Mouse (Mus musculus): ENCODE data around the gene Crym. TPM values are rescaled to one million over a fixed set of nuclear protein-coding genes. Genes with fewer than 3 reads are reported as not detected.

The Crym gene
- polyA plus RNA-seq, 1 experiment from 2014 or later: 2.1 TPM

DNA sequence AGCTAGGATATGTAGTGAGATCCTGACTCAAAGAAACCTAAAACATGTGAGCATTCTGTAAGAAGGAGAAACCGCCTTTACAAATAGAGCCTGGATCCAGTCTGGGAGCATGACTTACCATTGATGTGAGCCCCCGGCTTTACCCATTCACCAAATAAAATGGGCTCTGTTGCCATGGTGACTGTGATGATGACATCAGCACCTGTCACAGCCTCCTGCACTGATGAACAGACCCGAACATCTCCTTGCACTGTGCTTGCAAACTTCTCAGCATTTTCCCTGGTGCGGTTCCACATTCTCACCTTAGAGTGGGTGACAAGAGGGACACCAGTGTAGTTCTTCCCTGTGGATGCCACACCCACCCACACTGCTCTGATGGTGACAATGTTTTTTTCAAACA is 6.7 kb downstream of the Crym start:
- Histone ChIP-seq H3K27me3 (replicated peaks; ENCODE audit: insufficient read depth, low read length) (no peaks in the 10 kb centered on the region), H3K9me3 (ENCODE audit: low read length) (no peaks in the 10 kb centered on the region), H3K4me1 (ENCODE audit: insufficient read depth, low read depth, low read length) (no peaks in the 10 kb centered on the region), H3K9ac (replicated peaks; ENCODE audit: low read depth) (no peak overlapping the region), H3K4me3 (ENCODE audit: low read depth, low read length) (no peak overlapping the region), H3K36me3 (ENCODE audit: insufficient read depth, low read length) (no peaks in the 10 kb centered on the region), H3K4me2 (replicated peaks; ENCODE audit: low read depth, low read length) (no peak overlapping the region), H3K27ac (ENCODE audit: low read length) (no peak overlapping the region)
- no peak for DNase-seq (ENCODE audit: low spot score)
- 78% methylated on average over 4 of the region's 4 CpGs for WGBS
- TF ChIP-seq CTCF (IDR thresholded peaks at IDR 0.05): no peak
- no peak for TF ChIP-seq EP300 (IDR thresholded peaks at IDR 0.05)
- ATAC-seq: no peak

DNA sequence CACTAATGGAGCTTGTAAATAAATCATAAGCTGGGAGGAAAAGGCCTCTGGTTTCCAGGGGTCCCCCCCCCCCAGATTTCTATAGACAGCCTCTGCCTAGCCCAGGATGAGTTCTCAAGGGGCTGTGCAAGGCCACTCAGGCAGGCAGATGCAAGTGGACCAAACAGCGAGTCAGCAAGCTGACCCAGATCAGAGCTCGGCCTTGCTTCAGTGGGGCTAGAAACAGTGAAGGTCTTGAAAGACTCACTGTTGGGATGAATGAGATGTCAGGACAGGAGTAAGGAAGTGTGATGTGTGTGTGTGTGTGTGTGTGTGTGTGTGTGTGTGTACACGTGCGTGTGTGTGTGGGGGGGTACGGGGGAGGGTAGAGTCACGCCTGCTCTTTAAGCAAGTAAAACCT is 9.1 kb downstream of the Crym start:
- DNase-seq (ENCODE audit: low spot score): no peak
- WGBS: 65% methylated on average over 5 of the region's 6 CpGs
- no peak for TF ChIP-seq CTCF (IDR thresholded peaks at IDR 0.05)
- TF ChIP-seq EP300 (IDR thresholded peaks at IDR 0.05): no peak
- Histone ChIP-seq H3K4me1 (ENCODE audit: insufficient read depth, low read depth, low read length) (no peaks in the 10 kb centered on the region), H3K36me3 (ENCODE audit: insufficient read depth, low read length) (no peaks in the 10 kb centered on the region), H3K27ac (ENCODE audit: low read length) (no peak overlapping the region), H3K4me3 (ENCODE audit: low read depth, low read length) (no peak overlapping the region), H3K27me3 (replicated peaks; ENCODE audit: insufficient read depth, low read length) (no peaks in the 10 kb centered on the region), H3K9ac (replicated peaks; ENCODE audit: low read depth) (no peak overlapping the region), H3K9me3 (ENCODE audit: low read length) (no peaks in the 10 kb centered on the region), H3K4me2 (replicated peaks; ENCODE audit: low read depth, low read length) (no peak overlapping the region)
- no peak for ATAC-seq

DNA sequence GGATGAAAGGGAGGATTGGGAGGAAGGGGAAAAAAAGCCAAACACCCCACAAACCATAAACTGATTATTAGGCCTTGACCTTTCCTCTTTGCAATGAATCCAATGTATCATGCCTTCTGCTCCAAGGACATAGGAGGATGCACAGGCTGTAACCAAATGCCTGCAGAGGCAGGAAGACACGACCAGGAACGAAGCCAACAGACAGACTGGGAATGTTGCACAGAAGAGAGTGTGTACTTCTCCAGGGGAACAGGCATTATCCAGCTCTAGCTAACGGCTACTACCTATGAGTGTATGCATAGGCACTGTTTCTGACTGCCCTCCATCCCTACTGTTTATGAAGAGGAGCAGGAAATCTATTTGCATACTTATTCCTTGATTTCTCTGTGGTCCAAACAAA is 9.7 kb downstream of the Crym start:
- H3K9me3 ChIP-seq (ENCODE audit: low read length): no peaks in the 10 kb centered on the region
- H3K4me3 ChIP-seq (ENCODE audit: low read depth, low read length): no peak overlapping the region
- WGBS: 55% methylated on average over 3 of the region's 3 CpGs
- no peak for DNase-seq (ENCODE audit: low spot score)
- H3K27ac ChIP-seq (ENCODE audit: low read length): no peak overlapping the region
- ATAC-seq: no peak
- H3K4me1 ChIP-seq (ENCODE audit: insufficient read depth, low read depth, low read length): no peaks in the 10 kb centered on the region
- TF ChIP-seq CTCF (IDR thresholded peaks at IDR 0.05) (no peak), EP300 (IDR thresholded peaks at IDR 0.05) (no peak)
- H3K27me3 ChIP-seq (replicated peaks; ENCODE audit: insufficient read depth, low read length): no peaks in the 10 kb centered on the region
- no peaks in the 10 kb centered on the region for H3K36me3 ChIP-seq (ENCODE audit: insufficient read depth, low read length)
- no peak overlapping the region for H3K4me2 ChIP-seq (replicated peaks; ENCODE audit: low read depth, low read length)
- no peak overlapping the region for H3K9ac ChIP-seq (replicated peaks; ENCODE audit: low read depth)

DNA sequence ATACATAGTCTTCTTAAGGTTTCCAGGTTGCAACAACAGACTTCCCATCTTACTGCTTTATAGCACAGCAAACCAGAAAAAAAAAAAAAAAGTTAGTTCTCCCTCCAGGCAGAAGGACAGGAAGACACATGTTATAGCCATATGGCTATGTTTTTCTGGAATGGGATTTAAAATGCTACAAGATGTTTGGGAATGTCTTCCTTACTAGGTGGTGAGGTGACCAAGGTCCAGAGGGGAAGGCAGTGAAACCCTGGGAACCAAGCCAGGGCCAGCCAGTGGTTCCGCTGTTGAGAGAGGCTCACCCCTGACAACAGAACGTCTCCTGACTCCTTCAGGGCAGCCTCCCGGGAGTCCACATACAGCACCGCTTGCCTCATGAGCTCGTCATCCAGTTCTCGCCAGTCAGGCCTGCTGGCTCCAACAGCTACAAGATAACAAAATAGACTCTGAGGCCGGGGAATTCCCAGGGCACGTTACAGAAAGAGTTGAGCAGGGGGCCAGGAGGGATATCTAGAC is 11.7 kb downstream of the Crym start:
- DNase-seq (ENCODE audit: low spot score) (no peak), ATAC-seq (no peak)
- H3K36me3 ChIP-seq (ENCODE audit: insufficient read depth, low read length): no peaks in the 10 kb centered on the region
- no peak overlapping the region for H3K9ac ChIP-seq (replicated peaks; ENCODE audit: low read depth)
- no peak overlapping the region for H3K4me3 ChIP-seq (ENCODE audit: low read depth, low read length)
- no peak for TF ChIP-seq EP300 (IDR thresholded peaks at IDR 0.05)
- TF ChIP-seq CTCF (IDR thresholded peaks at IDR 0.05): no peak
- 29% methylated on average over 8 of the region's 8 CpGs for WGBS
- H3K4me1 ChIP-seq (ENCODE audit: insufficient read depth, low read depth, low read length): no peaks in the 10 kb centered on the region
- H3K27me3 ChIP-seq (replicated peaks; ENCODE audit: insufficient read depth, low read length): no peaks in the 10 kb centered on the region
- H3K4me2 ChIP-seq (replicated peaks; ENCODE audit: low read depth, low read length): no peak overlapping the region
- H3K27ac ChIP-seq (ENCODE audit: low read length): no peak overlapping the region
- no peaks in the 10 kb centered on the region for H3K9me3 ChIP-seq (ENCODE audit: low read length)

DNA sequence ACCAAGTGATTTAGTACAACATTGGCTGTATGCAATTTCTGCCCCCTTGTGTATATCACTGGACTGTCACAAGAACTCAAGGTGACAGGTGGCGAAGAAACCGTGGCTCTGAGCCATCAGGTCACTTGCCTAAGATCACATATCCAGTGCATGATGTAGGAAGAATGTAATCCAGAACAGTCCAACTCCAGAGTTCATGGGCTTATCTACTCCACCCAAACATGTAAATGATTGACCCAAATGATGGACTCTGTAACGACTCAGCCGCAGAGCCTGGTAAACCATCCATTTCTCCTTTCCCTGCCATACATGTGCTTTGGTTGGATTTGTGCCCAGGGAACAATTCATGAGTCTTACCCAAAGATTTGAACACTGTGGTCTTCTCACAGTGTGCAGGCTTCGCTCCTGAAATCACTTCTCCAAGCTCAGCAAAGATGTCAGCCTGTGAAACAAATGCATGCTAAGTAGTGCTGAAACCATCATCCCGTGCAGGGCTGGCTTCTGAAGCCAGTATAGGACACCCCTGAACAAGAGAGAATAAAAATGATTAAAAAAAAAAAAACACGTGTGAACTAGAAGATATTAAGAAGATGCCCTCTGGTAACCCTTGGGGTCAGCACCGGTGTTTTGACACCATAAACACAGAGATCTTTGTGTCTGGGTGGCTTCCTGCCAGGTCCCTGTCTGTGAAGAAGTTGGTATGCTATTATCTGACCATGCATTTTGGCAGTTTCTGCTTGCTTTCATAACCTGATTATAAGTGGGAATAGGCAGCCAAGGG is 12.4 kb downstream of the Crym start:
- 59% methylated on average over 8 of the region's 8 CpGs for whole genome bisulfite sequencing
- H3K9me3 ChIP-seq (ENCODE audit: low read length): no peaks in the 10 kb centered on the region
- no peak overlapping the region for H3K4me3 ChIP-seq (ENCODE audit: low read depth, low read length)
- H3K27ac ChIP-seq (ENCODE audit: low read length): no peak overlapping the region
- TF ChIP-seq CTCF (IDR thresholded peaks at IDR 0.05): no peak
- TF ChIP-seq EP300 (IDR thresholded peaks at IDR 0.05): no peak
- H3K36me3 ChIP-seq (ENCODE audit: insufficient read depth, low read length): no peaks in the 10 kb centered on the region
- H3K4me1 ChIP-seq (ENCODE audit: insufficient read depth, low read depth, low read length): no peaks in the 10 kb centered on the region
- H3K4me2 ChIP-seq (replicated peaks; ENCODE audit: low read depth, low read length): no peak overlapping the region
- DNase-seq (ENCODE audit: low spot score) (no peak), ATAC-seq (no peak)
- H3K9ac ChIP-seq (replicated peaks; ENCODE audit: low read depth): no peak overlapping the region
- no peaks in the 10 kb centered on the region for H3K27me3 ChIP-seq (replicated peaks; ENCODE audit: insufficient read depth, low read length)

DNA sequence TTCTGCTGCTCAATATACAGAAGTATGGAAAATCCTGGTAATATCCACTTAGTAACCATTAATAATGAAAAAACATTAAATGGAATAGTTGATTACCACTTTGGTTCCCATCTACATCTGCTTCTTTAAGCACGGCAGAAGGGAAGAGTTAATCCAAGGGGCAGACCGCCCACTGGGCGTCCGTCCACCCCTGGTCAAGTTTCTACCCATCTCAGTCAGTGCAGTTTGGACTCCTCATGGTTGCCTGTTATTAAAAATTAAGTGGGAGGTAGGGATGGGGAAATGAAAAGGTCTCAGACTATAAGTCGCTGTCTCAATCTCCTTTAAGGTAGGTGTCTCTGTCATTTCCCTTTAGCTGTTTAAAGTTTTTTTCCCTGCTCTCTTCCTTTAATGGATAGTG is 13.0 kb downstream of the Crym start:
- Histone ChIP-seq H3K27me3 (replicated peaks; ENCODE audit: insufficient read depth, low read length) (no peaks in the 10 kb centered on the region), H3K9ac (replicated peaks; ENCODE audit: low read depth) (no peak overlapping the region), H3K4me1 (ENCODE audit: insufficient read depth, low read depth, low read length) (no peaks in the 10 kb centered on the region), H3K4me3 (ENCODE audit: low read depth, low read length) (no peak overlapping the region), H3K36me3 (ENCODE audit: insufficient read depth, low read length) (no peaks in the 10 kb centered on the region), H3K9me3 (ENCODE audit: low read length) (no peaks in the 10 kb centered on the region), H3K27ac (ENCODE audit: low read length) (no peak overlapping the region), H3K4me2 (replicated peaks; ENCODE audit: low read depth, low read length) (no peak overlapping the region)
- TF ChIP-seq EP300 (IDR thresholded peaks at IDR 0.05): no peak
- TF ChIP-seq CTCF (IDR thresholded peaks at IDR 0.05): no peak
- WGBS: 91% methylated on average over 5 of the region's 5 CpGs
- ATAC-seq (no peak), DNase-seq (ENCODE audit: low spot score) (no peak)
